Mouse (Mus musculus): Measurements from ENCODE around the gene Gins1. TPM values are rescaled to one million over a fixed set of nuclear protein-coding genes. Genes with fewer than 3 reads are reported as not detected.

Gene Gins1
- total RNA-seq, 2 experiments from 2014 or later: 68.1 to 87.4 TPM

Other genes with a start within 250 kb of the Gins1 start
- 90.4 and 97.4 TPM in 2 replicates for gene Acss1, start 236.9 kb upstream of the Gins1 start, total RNA-seq (2014; fragmentation: Nextera tagmentation)
- 66.9 and 69.4 TPM in 2 replicates for gene Acss1, start 236.9 kb upstream of the Gins1 start, total RNA-seq (2017)
- gene Vsx1, start 216.0 kb upstream of the Gins1 start, total RNA-seq (2014; fragmentation: Nextera tagmentation): not detected in 2 replicates
- gene Vsx1, start 216.0 kb upstream of the Gins1 start, total RNA-seq (2017): not detected in 2 replicates
- gene Entpd6, start 156.4 kb upstream of the Gins1 start, total RNA-seq (2014; fragmentation: Nextera tagmentation): 21.7 and 24.5 TPM in 2 replicates
- 15.2 and 20.5 TPM in 2 replicates for gene Entpd6, start 156.4 kb upstream of the Gins1 start, total RNA-seq (2017)
- gene Pygb, start 118.7 kb upstream of the Gins1 start, total RNA-seq (2014; fragmentation: Nextera tagmentation): 14.1 and 16.1 TPM in 2 replicates
- 11.7 and 13.0 TPM in 2 replicates for gene Pygb, start 118.7 kb upstream of the Gins1 start, total RNA-seq (2017)
- 9.5 and 13.2 TPM in 2 replicates for gene Abhd12, start 659 bp upstream of the Gins1 start, total RNA-seq (2014; fragmentation: Nextera tagmentation)
- 21.8 and 45.1 TPM in 2 replicates for gene Abhd12, start 659 bp upstream of the Gins1 start, total RNA-seq (2017)
- 4.4 and 6.1 TPM in 2 replicates for gene Ninl, start 134.0 kb downstream of the Gins1 start, total RNA-seq (2014; fragmentation: Nextera tagmentation)
- gene Ninl, start 134.0 kb downstream of the Gins1 start, total RNA-seq (2017): 9.6 and 11.2 TPM in 2 replicates
- gene Nanp, start 134.0 kb downstream of the Gins1 start, total RNA-seq (2014; fragmentation: Nextera tagmentation): 35.5 and 42.2 TPM in 2 replicates
- 26.2 and 38.6 TPM in 2 replicates for gene Nanp, start 134.0 kb downstream of the Gins1 start, total RNA-seq (2017)
- gene Gm14151, start 186.9 kb downstream of the Gins1 start, total RNA-seq (2014; fragmentation: Nextera tagmentation): not detected in 2 replicates
- not detected in 2 replicates for gene Gm14151, start 186.9 kb downstream of the Gins1 start, total RNA-seq (2017)
- gene Gm14147, start 192.8 kb downstream of the Gins1 start, total RNA-seq (2014; fragmentation: Nextera tagmentation): not detected in 2 replicates
- gene Gm14147, start 192.8 kb downstream of the Gins1 start, total RNA-seq (2017): not detected in 2 replicates

All from megakaryocyte-erythroid progenitor cell, adult 5-6 weeks (primary cell).